Comparison of ENCODE assay signal across 9 mouse cellular contexts in the genomic region with DNA sequence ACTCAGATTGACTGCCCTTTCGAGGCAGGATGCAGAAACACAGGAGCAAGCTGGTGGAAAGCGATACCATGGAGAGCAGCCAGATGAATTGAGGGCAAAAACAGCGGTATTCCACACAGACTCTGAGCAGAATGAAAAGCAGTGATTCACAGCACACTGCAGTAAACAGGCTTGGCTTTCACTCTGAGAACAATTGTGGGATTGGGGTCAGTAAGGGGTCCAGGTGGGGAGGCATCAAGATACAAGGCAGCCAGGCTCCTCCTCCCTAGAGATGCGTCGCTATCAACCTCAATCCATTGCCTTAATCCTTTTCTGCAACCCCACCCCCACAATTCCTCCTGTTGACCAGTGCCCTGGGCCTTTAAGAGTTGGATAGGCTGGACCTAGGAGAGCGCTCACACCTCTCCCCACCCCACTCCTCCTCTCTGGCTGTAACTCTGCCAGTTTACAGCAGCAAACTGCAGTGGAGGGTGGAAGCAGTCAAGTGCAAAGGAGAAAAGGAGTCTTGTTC. TPM values are rescaled to one million over a fixed set of nuclear protein-coding genes. Genes with fewer than 3 reads are reported as not detected.
DNase-seq lines count a peak whose midpoint lies in the region; ATAC-seq and TF ChIP-seq lines count a peak whose summit lies in the region.
"Had no signal": no experiment of that assay in that cellular context is flagged by ENCODE, and none has a peak within 500 bp of the region (broad histone marks: within the 10 kb centered on the region; RNA-seq: fewer than 3 reads in every experiment).

A gene (plus strand): TSS at position 438 of the 511 bp plus-strand sequence.

- H3K4me3 ChIP-seq in forebrain, embryonic 16.5 days (replicated peaks; ENCODE audit: low read length): peak within 1 kb of the TSS; percentile 20
- no peak within 1 kb of the TSS; the same call in 1 of the 2 replicates for H3K4me3 ChIP-seq in kidney, embryonic 15.5 days (replicated peaks)
- H3K4me3 ChIP-seq in limb, embryonic 14.5 days (replicated peaks; ENCODE audit: low read length): no peak within 1 kb of the TSS
- H3K4me3 ChIP-seq: megakaryocyte, embryonic 14.5 days had no signal

- WGBS in forebrain, embryonic 16.5 days: 2% methylated on average over 6 of the region's 6 CpGs
- WGBS in kidney, embryonic 15.5 days: 5% methylated on average over 6 of the region's 6 CpGs
- WGBS in limb, embryonic 14.5 days: 5% methylated on average over 6 of the region's 6 CpGs

- DNase-seq in R1 (ENCODE audit: low read depth, low spot score): peak; percentile 30
- DNase-seq in cerebellum, adult 11-12 months: peak; percentile 78
- DNase-seq in limb, embryonic 14.5 days (ENCODE audit: low spot score): peak; percentile 37
- peak; percentile 54 to 63 for DNase-seq in right cerebral cortex, postnatal 10 days (ENCODE audit: low spot score in 2 of 2)
- DNase-seq in liver: no peak
- DNase-seq in spleen, postnatal 10 days (ENCODE audit: low spot score in 2 of 2): no peak

- peak within 1 kb of the TSS; percentile 24; the same call in 1 of the 2 replicates for H3K27ac ChIP-seq in forebrain, embryonic 16.5 days (ENCODE audit: low read length)
- peak within 1 kb of the TSS; percentile 30; the same call in 1 of the 2 replicates for H3K27ac ChIP-seq in kidney, embryonic 15.5 days
- no peak within 1 kb of the TSS for H3K27ac ChIP-seq in limb, embryonic 14.5 days (replicated peaks; ENCODE audit: low read depth, low read length)

- no peaks in the 10 kb centered on the region for H3K36me3 ChIP-seq in forebrain, embryonic 16.5 days (ENCODE audit: control insufficient read depth, insufficient read depth)
- H3K36me3 ChIP-seq in kidney, embryonic 15.5 days: no peaks in the 10 kb centered on the region
- H3K36me3 ChIP-seq in limb, embryonic 14.5 days (ENCODE audit: control insufficient read depth, insufficient read depth, low read length): no peaks in the 10 kb centered on the region

- TF ChIP-seq POLR2A in limb, embryonic 14.5 days (IDR thresholded peaks at IDR 0.05; ENCODE audit: borderline replicate concordance, extremely low read depth, insufficient read depth, insufficient read length): no peak

- H3K27me3 ChIP-seq in forebrain, embryonic 16.5 days (replicated peaks; ENCODE audit: control insufficient read depth, insufficient read depth, low read length): no peaks in the 10 kb centered on the region
- H3K27me3 ChIP-seq in kidney, embryonic 15.5 days: no peaks in the 10 kb centered on the region
- H3K27me3 ChIP-seq in limb, embryonic 14.5 days (ENCODE audit: control insufficient read depth, insufficient read depth, low read length): no peaks in the 10 kb centered on the region

- peaks cover 15% of the 10 kb centered on the region for H3K4me1 ChIP-seq in forebrain, embryonic 16.5 days (replicated peaks; ENCODE audit: control insufficient read depth, insufficient read depth, low read length)
- H3K4me1 ChIP-seq in kidney, embryonic 15.5 days: peaks cover 10% of the 10 kb centered on the region
- H3K4me1 ChIP-seq in limb, embryonic 14.5 days (ENCODE audit: control insufficient read depth, insufficient read depth, low read length): peaks cover 6% of the 10 kb centered on the region

- peak within 1 kb of the TSS; percentile 42 for H3K4me2 ChIP-seq in forebrain, embryonic 16.5 days (ENCODE audit: low read length)
- peak within 1 kb of the TSS; percentile 52 for H3K4me2 ChIP-seq in kidney, embryonic 15.5 days
- peak within 1 kb of the TSS; percentile 14; the same call in 1 of the 2 replicates for H3K4me2 ChIP-seq in limb, embryonic 14.5 days (replicated peaks; ENCODE audit: low read depth, low read length, severe bottlenecking)

- H3K9ac ChIP-seq in forebrain, embryonic 16.5 days (replicated peaks; ENCODE audit: low read depth, low read length): peak within 1 kb of the TSS; percentile 36; the same call in 1 of the 2 replicates
- H3K9ac ChIP-seq in kidney, embryonic 15.5 days: no peak within 1 kb of the TSS
- H3K9ac ChIP-seq in limb, embryonic 14.5 days (ENCODE audit: low read depth, low read length, severe bottlenecking): no peak within 1 kb of the TSS

- H3K9me3 ChIP-seq in forebrain, embryonic 16.5 days (ENCODE audit: control insufficient read depth, low read length): no peaks in the 10 kb centered on the region
- no peaks in the 10 kb centered on the region for H3K9me3 ChIP-seq in kidney, embryonic 15.5 days (replicated peaks)
- H3K9me3 ChIP-seq in limb, embryonic 14.5 days (ENCODE audit: control insufficient read depth, low read length): no peaks in the 10 kb centered on the region
- H3K9me3 ChIP-seq: megakaryocyte, embryonic 14.5 days had no signal

- peak; percentile 83 for ATAC-seq in forebrain, embryonic 16.5 days
- peak; percentile 75 for ATAC-seq in kidney, embryonic 15.5 days (replicated peaks; ENCODE audit: low FRiP score)
- no peak for ATAC-seq in limb, embryonic 14.5 days (ENCODE audit: low FRiP score, low read depth)

RNA-seq across cellular contexts. Expression of the gene that starts here (rescaled TPM):
- polyA plus RNA-seq in forebrain, embryonic 16.5 days (2015; fragmentation: Nextera tagmentation; extraction: Ambion mirVana): 4.0 and 4.8 TPM in 2 replicates
- polyA plus RNA-seq in kidney, embryonic 15.5 days (2015; fragmentation: Nextera tagmentation; extraction: Ambion mirVana): 0.53 and 1.3 TPM in 2 replicates
- polyA plus RNA-seq in limb, embryonic 14.5 days (2012; rRNA removed): 0.43 and 0.53 TPM in 2 replicates
- 0.99 and 2.1 TPM in 2 replicates for polyA plus RNA-seq in limb, embryonic 14.5 days (2014; fragmentation: Nextera tagmentation; extraction: Ambion mirVana)

Comparison
In these comparisons a context has a peak if more than half of its experiments do, and no peak if none do; other contexts are left out.
1. DNase-seq: peak in R1 (single experiment), cerebellum, adult 11-12 months (single experiment), limb, embryonic 14.5 days (single experiment) and right cerebral cortex, postnatal 10 days (2 of 2); none in liver (single experiment) and spleen, postnatal 10 days (0 of 2).
2. Peak in every context shown above with its lines, with median percentiles within 50 percentile points of each other: H3K4me2 ChIP-seq.